Mouse (Mus musculus) thymus, postnatal 14 days (tissue): ENCODE measurements at regions not wholly inside any gene's neighbourhood (a gene's known extent, or its start where the extent isn't known, plus 50 kb on each side); places are given as distances from the start of the nearest gene placed in this dataset.
"Not testable (repeated sequence)": the region's sequence is repeated elsewhere in the genome, so short reads cannot be mapped to it uniquely, and the experiment has no call there.

Experiments
- DNase-seq: peaks from one replicate; pipeline ENCODE4 v3.0.0; 2021

DNA sequence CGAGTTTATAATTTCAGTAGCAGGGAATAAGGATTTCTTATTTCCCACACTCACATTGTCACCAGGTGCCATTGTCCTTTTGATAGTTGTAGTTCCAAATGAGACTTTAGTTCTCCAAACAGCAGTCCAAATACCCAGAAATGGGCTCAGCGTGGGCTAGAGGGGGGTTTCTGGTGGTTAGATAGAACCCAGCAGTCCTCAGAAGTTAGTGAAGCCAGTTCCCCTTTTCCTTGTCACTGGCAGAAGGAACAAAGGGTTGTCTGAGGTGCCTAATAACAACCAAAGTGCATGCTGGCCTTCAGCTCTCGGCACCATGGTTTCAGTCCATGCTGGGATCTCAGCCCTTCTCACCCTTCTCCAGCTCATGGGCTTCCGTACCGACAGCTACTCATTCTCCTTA lies 118.1 kb upstream of the Slc38a2 start:
- no peak for DNase-seq

DNA sequence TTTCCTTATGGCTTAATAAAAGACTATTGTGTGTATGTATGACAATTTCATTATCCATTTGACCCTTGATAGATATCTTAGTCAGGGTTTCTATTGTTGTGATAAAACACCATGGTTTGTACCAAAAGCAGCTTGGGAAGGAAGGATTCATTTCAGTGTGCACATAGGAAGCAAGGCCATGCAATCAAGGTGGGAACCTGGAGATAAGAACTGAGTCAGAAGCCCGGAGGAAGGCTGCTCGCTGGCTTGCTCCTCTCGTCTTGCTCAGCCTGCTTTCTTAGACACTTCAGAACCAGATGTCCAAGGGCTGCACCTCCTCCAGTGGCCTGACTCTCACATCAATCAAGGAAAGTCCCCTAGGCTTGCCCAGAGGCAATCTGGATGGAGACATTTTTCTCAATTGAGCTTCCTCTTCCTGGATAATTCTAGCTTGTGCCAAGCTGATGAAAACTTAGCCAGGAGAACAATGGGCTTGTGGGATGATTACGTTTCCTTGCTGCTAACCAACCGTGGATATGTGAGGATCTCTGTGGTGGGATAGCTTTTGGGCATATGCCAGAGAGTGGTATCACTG lies 117.6 kb upstream of the Slc38a2 start:
- DNase-seq, result no peak

DNA sequence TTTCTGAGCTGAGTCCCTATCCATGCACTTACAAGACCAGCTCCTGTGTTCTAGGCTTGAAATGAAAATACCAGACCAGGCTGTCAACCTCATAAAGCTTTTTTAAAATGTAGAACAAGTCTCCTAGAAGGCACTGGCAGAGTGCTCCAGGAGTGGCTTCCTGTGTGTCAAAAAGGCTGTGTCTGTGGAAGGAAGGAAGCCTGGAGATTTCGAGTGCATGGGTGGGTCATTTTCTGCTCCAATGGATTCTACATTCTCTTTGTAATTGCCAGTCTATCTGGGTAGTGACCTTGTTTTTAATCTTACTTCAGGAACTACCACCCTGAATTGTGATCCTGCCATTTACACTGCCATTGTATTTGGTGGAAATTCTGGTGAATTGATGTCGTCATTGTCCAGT lies 113.9 kb upstream of the Slc38a2 start:
- no peak for DNase-seq

DNA sequence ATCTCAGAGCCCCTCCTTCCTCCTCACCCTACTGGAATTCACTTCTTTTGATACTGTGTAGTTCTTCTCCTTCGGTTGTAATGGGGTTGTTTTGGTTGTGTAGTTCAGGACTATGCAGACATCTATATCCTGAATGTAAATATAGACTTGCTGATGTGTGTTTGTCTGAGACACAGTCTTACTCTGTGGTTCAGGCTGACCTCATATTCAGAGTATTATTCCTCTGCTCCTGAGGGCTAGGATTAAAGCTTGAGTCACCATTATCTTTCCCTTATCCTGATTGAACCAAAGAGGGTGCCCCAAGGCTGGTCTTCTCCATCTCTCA lies 103.2 kb upstream of the Slc38a2 start:
- DNase-seq, result no peak

DNA sequence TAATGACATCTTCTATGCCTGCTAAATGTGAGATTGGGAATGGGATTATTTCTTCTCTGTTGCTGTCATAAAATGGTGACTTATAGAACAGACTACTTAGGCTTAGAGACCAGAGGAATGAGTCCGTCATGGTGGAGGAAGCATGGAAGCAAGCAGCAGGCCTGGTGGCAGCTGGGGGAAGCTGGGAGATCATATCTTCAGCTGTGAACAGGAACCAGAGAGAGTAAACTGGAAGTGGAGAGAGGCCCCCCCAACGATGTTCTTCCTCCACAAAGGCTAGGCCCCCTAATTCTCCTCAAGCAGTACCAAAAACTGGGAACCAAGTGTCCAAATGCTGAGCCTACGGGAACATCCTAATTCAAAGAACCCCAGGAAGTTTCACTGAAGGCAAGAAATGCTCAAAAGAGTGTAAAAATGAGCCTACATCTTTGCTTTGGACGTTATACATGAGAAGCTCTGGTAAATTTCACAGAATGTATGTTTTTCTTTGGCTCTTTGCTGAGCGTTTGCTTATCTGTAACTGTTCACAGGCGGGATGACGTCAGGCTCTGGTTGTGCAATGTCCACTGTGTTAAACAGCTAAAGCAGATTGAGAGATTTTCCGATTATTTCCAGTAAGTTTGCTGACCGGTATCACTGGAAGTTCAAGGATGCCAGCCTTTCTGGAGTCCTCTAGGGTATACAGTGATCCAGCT lies 102.7 kb upstream of the Slc38a2 start:
- DNase-seq, result no peak

DNA sequence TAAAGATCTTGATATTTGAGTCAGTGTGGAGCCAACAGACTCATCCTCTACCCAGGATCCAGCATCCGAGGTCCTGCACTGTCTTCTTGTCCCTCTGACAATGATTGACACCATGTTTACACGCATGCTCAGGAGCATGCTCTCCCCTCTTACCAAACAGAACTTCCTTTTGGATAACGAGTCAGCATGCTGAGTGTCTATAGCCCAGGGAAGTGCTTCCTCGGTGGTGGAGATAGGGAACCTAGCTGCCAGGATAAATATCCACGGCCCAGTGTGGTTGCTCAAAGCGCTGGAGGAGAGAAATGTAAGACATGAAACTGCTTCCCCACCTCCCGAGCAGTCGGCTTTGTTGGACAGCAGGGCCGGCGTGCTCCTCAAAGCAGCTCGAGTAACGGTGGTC lies 99.7 kb upstream of the Slc38a2 start:
- DNase-seq, result no peak

DNA sequence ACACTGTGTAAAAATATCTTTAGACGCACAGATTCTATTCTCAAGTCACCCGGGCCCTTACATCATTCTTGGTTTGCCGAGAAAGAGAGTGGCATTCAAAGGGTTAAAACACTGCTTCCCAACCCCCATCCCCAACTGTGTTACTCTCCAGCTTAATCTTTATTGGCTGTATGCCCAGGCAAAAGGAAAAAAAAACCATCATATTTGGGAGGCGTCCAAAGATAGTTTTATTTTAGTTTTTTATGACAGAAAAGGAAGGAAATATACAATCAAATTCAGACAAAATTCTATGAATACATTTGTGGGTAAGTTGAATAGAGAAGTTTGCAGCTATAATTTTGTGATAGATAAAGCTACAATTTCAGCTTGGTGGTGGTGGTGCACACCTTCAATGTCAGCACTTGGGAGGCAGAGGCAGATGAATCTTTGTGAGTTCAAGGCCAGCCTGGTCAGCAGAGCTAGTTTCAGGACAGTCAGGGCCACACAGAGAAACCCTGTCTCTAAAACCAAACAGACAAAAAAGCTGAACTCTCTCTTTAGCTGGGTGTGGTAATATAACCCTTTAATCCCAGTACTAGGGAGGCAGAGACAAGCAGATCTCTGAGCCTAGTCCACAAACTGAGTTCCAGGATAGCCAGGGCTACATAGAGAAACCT lies 98.2 kb upstream of the Slc38a2 start:
- no peak for DNase-seq

DNA sequence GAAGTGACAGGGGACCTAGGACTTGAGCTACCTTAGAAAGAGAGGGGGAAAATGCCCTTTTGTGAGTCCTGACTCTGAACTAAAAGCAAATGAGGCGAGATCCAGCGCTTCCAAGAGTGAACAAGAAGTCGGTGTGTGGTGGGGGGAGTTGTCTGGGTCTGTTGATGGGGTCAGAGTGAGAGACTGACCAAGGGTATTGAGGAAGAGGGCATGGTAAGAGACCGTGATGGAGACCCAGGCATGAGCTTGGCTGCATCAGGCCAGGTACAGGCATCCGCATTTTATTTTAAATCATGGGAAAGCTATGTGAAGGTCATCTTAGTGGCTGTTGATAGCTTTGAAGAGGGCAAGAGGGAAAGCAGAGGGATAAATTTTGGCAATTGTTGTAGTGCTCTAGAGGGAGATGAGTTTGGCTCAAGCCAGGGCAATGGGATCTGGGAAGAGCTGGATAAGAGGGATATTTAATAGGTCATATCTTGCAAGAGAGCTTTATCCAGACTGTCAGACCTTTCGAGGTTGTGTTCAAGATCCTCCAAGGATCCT lies 94.7 kb upstream of the Slc38a2 start:
- no peak for DNase-seq

DNA sequence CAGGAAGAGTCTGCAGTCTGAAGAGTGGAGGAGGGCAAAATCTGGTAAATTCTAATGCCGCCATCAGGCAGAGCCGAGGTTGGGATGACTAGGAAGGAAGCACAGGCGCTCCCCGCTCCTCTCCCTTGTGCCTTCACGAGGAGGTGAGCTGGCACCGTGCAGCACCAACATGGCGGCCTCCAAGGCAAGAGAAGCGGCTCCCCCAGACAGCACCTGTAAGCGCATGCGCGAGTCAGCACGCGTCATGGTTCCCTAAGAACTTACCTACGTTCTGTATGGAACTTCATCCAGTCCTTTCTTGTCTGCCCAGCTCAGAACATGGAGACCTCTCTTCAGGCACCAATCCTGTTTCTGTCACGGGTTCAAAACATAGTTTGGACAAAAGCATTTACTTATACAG lies 93.7 kb upstream of the Slc38a2 start:
- no peak for DNase-seq

DNA sequence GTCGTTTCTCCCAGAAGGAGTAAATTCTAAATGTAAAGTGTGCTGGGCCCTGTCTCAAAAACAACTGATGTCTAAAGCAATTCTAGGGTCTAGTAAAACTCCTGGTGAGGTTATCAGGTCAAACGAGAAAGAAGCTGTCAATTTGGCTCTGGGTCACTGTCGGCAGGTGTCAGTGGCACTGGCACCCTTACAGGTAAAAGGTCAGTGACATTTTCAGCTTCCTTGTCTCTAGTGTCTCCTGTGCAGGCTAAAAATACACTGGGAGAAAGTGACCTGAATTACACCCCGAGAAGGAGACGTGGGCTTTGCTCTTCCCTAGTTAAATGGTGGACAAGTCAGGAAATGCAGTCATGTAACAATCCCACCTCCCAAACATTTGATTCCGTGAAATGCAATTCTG lies 91.8 kb upstream of the Slc38a2 start:
- no peak for DNase-seq

DNA sequence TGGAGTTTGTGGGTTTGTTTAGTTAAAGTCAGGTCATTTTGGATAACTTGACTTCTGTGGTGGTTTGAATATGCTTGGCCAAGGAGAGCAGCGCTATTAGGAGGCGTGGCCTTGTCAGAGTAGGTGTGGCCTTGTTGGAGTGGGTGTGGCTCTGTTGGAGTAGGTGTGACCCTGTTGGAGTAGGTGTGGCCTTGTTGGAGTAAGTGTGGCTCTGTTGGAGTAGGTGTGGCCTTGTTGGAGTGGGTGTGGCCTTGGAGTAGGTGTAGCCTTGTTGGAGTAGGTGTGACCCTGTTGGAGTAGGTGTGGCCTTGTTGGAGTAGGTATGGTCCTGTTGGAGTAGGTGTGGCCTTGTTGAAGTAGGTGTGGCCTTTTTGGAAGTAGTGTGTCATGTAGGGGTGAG lies 88.4 kb upstream of the Slc38a2 start:
- not testable (repeated sequence) for DNase-seq

DNA sequence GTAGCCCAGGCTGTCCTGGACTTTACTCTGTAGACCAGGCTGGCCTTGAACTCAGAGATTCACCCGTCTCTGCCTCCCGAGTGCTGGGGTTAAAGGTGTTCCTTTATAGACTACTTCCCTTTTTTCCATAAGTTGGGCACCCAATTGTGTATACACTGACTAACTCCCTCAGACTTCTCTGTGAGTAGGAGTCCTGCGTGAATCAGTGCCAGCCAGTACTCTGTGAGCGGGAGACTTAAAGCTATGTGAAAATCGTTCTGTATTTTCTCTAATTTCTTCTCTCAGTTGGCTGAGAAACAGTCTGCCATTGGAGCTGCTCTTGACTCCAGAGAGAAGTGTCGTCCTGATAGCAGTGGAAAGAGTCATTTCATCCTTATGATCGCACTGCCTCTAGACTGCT lies 85.0 kb upstream of the Slc38a2 start:
- DNase-seq, result no peak

DNA sequence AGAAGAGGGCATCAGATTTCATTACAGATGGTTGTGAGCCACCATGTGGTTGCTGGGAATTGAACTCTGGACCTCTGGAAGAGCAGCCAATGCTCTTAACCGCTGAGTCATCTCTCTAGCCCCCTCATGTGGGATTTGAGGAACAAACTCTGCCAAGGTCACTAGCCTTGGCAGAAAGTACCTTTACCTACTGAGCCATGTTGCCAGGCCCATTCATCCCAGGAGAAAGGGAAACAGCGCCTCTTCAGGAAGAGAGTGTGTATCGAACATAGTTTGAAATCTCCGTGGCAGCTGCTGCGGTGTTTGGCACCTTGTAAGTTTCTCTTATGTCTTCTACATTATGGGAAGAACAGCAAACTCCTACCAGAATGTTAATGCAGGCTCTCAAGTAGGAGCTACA lies 82.0 kb upstream of the Slc38a2 start:
- DNase-seq, result no peak

DNA sequence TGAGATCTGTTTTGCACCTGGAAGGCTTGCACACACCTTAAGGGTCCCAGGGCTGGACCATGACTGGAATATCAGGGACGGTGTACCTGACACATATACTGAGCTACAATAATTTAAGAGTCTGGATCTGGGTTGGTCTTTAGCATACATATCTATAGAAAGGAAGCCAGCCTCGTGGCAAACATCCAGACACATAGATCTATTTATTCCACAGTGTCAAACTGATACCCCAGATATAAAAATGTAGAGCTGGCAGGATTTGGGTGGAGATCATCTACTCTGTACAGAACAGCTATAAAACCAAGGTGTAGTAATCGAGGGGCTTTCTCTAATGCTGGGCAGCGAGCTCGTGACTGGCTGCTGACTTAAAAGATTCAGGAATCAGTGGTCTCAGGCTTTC lies 81.1 kb upstream of the Slc38a2 start:
- DNase-seq, result no peak

DNA sequence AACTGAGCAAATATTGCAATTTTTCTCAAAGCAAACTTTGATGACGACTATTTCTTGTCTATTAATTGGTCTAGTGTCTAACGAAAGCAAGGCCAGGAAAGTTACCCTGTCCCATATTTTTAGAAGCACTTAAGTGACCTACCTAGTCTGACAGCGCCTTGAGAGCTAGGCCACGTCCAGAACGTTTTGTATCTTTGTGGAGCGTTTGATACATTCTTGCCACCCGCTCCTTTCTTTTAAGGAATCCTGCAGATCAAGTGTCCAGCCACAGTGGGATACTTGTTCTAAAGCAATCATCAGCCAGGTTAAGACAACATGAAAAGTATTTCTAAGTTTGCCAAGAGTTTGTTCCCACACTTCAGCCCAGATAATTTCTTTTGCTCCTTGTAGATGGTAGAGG lies 79.8 kb upstream of the Slc38a2 start:
- DNase-seq, result no peak

DNA sequence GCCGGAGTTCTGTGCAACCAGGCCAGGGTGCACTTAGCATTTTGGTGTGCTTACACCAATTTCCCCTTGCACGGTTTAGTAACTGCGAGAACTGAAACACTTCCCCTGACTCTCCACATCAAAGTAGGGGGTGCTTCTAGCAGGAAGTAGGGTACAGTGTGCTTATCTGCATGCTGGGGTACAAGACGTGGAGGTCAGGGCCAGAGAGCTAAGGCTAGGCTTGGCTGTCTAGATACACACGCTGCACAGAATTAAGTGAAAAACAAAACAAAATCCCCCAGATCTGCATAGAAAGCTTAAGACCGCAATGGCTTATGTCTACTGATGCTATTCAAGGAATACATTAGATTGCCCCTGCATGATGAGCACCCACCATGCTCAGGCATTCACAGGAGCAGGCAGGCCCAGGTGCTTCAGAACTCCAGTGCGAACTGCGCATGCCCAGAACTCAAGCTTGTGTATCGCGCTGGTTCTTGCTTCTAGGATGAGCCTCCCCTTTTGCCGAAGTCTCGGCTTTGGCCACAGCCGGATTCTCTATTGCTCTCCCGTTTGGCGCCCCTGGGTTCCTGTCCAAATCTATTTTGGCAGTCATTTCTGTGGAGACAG lies 78.9 kb upstream of the Slc38a2 start:
- peak; percentile 84 for DNase-seq

DNA sequence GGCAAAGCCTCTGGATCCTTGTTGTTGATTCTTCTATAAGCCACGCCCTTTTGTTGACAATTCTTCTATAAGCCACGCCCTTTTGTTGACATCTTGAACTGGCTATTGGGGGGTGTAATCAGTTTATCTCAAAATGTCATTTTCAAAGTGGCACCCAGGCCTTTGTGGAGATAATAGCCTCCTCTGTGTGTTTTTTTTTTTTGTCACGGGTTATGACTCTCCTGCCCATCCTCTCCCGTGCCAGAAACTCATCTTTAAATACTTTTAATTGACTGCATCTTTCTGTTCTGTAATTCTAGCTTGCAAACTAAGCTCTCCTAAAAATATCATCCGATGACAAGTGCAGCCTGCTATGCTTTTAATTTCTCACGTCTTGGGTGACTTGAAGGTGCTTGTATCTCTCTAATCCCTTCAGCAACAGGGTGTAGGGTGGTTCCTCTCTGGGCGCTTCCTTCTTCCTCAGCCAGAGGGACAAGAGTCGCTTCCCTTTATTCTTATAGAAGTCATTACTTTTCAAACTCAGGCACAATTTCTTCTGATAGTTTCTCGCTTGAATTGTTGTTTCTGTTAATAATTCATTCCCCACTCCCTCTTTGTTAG lies 77.0 kb upstream of the Slc38a2 start:
- no peak for DNase-seq

DNA sequence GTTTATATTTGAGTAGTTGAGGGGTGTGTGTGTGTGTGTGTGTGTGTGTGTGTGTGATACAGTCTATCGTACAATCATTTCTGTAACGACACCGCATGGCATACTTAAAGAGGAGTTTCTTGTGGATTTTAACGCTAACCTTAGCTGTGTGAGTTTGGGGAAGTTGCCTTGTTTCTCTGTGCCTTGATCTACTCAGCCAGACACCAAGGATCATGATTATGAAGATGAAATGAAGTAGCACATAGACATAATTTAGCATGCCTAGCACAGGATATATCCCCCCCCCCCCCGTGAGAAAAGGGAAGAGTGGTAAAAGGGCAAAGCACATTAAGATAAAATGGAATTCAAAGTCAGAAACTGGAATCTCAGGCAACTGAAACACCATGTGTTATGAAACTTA lies 75.6 kb upstream of the Slc38a2 start:
- no peak for DNase-seq

DNA sequence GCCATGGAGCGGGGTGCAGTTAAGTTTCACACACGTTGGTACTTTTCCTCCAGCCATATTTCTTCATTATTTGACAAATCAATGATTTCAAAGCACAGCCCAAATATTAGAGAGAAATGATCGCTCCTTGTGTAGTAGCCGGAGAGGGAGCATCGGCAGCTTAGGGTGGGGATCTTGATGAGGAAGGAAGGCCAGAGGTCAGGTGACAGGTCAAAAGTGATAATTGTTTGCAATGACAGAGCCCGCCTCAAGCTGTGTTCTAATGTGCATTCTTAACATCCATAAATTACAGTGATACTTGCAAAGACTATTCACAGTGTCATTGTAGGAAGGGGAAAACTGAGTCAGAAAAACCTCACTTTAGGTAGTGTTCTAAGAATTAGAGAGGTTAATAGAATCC lies 75.1 kb upstream of the Slc38a2 start:
- DNase-seq, result no peak

DNA sequence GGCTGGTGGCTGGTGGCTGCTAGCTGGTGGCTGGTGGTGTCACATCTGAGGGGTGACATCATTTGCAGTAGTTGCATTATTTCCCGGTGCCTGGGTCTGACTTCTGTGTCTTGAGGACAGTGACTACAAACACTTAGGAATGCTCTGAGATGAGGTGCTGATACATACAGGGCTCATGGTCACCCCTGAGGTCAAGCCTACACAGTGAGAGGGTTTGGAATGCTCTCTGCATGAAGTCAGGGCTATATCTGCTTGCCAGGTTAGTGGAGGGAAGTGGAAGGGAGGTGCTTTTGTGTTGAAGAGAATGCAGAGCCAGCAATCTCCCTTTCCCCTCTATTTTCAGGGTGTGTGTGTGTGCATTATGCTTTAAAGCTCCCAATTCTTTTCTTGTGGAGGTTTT lies 74.1 kb upstream of the Slc38a2 start:
- DNase-seq, result no peak

DNA sequence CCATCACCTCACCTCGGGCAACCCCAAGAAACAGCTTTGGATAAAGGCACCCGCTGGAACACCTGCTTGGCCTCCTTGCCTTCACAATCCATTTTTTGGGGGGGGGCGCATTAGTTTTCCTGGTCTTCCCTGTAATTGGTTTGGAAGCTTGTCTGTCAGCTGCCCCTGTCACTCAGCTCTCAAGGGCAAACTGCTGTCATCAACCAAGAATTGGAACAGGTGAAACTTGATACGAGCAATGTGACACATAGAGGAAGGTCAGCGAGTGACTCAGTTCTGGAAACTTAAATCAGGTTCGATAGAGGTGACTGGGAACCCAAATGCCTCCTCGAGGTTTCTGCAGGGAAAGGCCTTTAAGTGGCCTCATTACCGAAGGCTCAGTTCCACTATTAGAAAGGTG lies 73.2 kb upstream of the Slc38a2 start:
- DNase-seq, result no peak

DNA sequence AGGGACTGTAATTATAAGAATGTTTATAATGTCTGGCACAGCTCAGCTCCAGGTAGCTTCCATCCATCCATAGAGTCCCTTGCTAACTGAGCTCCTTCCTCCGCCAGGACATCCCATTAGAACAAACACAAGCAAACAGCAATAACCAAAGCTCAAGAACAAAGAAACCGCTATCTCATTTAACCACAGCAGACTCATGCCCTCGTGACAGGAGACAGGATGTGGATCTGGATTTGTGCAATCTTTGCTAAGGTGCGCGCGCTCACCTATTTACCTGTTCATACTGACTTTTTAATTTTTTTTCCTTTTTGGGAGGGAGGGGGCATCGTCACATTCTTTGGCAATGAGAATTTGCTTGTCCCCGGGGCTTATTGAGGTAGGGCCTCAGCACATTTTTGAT lies 71.3 kb upstream of the Slc38a2 start:
- DNase-seq, result no peak

DNA sequence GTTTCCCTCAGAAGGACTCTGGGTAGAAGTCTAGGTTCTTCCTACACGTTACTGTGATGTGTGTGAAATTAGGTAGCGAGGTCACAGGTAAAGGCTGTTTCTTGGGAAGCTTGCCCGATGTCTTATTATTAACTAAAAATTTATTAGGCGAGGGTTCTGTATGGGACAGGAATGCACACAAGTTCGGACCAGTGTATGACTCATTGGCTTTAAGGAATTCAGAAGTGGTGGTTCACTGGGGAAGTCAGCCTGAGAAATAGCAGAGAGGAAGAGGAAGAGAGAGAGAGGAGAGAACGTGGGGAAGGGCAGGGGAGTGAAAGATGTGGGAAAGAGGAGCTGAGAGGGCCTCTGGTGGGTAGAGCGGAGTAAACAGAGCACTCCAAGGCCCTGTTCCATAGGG lies 70.8 kb upstream of the Slc38a2 start:
- no peak for DNase-seq

DNA sequence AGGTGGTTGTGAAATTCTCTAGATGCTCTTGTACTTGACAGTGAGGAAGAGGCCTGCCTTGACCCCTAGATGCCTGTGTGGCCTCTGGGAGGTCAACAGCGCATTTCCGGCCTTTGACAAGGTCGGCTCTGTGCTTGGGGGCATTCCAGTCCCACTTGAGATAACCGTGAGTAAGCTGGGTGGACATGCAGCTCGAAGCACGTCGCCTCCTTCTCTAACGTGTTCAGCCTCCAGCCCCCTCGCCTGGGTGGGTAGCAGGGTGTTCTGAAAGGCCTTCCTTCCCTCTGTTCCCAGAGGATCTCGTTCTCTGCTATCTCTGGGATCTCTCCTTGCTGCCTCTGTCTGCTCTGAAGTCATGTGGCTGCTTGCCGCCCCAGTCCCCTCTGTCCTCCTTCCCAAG lies 70.2 kb upstream of the Slc38a2 start:
- no peak for DNase-seq
